Mouse (Mus musculus) kidney, embryonic 14.5 days (tissue): ENCODE data around the gene Mta1. TPM values are rescaled to one million over a fixed set of nuclear protein-coding genes. Genes with fewer than 3 reads are reported as not detected.

Experiments used
- ATAC-seq: fragments of 200-750 bp; cut with Nextera tagmentation; 2 replicates; pipeline ENCODE4 v1.8.0; 2017; ENCODE audit warnings: moderate number of reproducible peaks, mild to moderate bottlenecking, moderate TSS enrichment, moderate library complexity; ENCODE audit not compliant: low FRiP score, low TSS enrichment
- H3K27ac ChIP-seq: fragments of 300-500 bp; sonication (generic); 2 replicates; pipeline ENCODE4 v1.5.1; 2014; ENCODE audit warnings: low read depth, mild to moderate bottlenecking, low read length, moderate library complexity, mixed read lengths
- H3K27me3 ChIP-seq: fragments of 300-500 bp; sonication (generic); 2 replicates; pipeline ENCODE4 v1.6.1; 2014; ENCODE audit warnings: mild to moderate bottlenecking, low read length; ENCODE audit not compliant: control insufficient read depth, insufficient read depth
- H3K36me3 ChIP-seq: fragments of 300-500 bp; sonication (generic); 2 replicates; pipeline ENCODE4 v1.6.1; 2014; ENCODE audit warnings: low read length, mixed read lengths; ENCODE audit not compliant: control insufficient read depth, insufficient read depth
- H3K4me1 ChIP-seq: fragments of 300-500 bp; sonication (generic); 2 replicates; pipeline ENCODE4 v1.6.1; 2014; ENCODE audit warnings: low read length, mixed read lengths; ENCODE audit not compliant: control insufficient read depth, insufficient read depth
- H3K4me2 ChIP-seq: fragments of 300-500 bp; sonication (generic); replicated peaks from 2 replicates; pipeline ENCODE4 v1.6.1; 2014; ENCODE audit warnings: low read depth, mild to moderate bottlenecking, low read length
- H3K4me3 ChIP-seq: fragments of 300-500 bp; sonication (generic); 2 replicates; pipeline ENCODE4 v1.5.1; 2014; ENCODE audit warnings: mild to moderate bottlenecking, low read length
- H3K9ac ChIP-seq: fragments of 300-500 bp; sonication (generic); 2 replicates; pipeline ENCODE4 v1.6.1; 2014; ENCODE audit warnings: low read depth, mild to moderate bottlenecking, low read length, moderate library complexity
- H3K9me3 ChIP-seq: fragments of 300-500 bp; sonication (generic); 2 replicates; pipeline ENCODE4 v1.6.1; 2016; ENCODE audit warnings: low read length; ENCODE audit not compliant: control insufficient read depth
- WGBS: fragments of 180-500 bp; shearing (Covaris S2); extraction: QIAGEN DNeasy Blood & Tissue Kit; methylation state at CpG from one replicate; pipeline ENCODE4 v1.1.7; 2014; 5-methylcytosine and 5-hydroxymethylcytosine counted together
- polyA plus RNA-seq: library from polyadenylated mRNA; unstranded; fragments of >200 nt; fragmentation: Nextera tagmentation; extraction: Ambion mirVana; gene quantifications from 2 replicates; pipeline ENCODE4 v1.2.1, GENCODE M21; 2014

The Mta1 gene
- polyA plus RNA-seq, 1 experiment from 2014 or later, result 26.2 TPM

DNA sequence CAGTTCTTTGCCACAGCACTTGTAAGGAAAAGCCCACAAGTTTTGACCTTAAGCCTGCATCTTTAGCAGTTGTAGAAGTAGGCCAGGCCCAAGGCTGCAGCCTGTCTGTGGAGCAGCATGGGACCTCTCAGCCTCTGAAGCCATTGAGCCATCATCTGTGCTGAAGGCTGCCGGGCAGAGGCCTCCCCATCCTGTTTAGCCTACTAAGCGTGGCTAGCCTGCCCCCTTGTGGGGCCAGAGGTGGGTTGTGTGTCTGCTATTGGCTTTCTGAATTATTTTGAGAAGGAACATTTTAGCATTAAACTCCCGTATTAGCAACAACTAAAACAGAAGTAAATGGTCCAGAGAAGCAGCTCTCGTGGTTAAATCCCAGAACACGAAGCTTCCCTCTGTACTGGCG is 4.4 kb downstream of the Mta1 start:
- H3K9ac ChIP-seq, result no peak overlapping the region
- H3K4me3 ChIP-seq, result no peak overlapping the region
- no peak overlapping the region for H3K4me2 ChIP-seq
- H3K27me3 ChIP-seq, result no peaks in the 10 kb centered on the region
- no peak for ATAC-seq
- 0 out of 2 replicates have a peak, but pooled peaks cover 4% of the 10 kb centered on the region for H3K36me3 ChIP-seq
- H3K9me3 ChIP-seq, result peaks cover 5% of the 10 kb centered on the region; the same call in 1 of the 2 replicates
- WGBS, result 63% methylated on average over 6 of the region's 6 CpGs
- peaks cover 26% of the 10 kb centered on the region for H3K4me1 ChIP-seq
- no peak overlapping the region for H3K27ac ChIP-seq

DNA sequence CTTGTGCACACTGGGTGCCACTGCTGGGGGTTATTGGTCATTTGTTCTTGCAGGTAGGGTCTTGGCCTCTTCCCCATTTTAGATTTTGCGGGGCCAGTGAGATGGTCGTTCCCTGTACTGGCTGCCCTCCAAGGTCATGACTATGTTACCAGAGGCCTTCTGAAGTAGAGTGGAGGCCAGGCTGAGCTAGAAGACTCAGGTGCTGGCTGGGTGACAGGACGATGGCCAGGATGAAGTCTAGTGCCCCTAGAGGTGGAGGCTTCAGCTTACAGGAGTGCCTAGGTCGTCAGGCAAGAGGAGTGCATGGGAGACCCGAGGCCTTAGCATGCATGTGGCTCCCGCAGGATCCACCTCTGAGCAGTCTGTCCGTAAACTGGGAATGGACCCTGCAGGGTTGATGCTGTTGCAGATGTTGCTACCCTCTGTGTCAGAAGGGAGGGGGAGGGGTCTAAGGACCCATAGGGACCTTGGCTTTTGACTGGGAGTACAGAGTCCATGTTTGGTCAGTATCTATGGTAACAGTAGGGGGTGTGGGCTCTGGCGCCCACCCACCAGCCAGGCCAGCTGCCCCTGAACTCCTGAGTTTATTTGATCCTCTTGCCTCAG is 5.9 kb downstream of the Mta1 start:
- H3K9me3 ChIP-seq, result peaks cover 5% of the 10 kb centered on the region; the same call in 1 of the 2 replicates
- H3K36me3 ChIP-seq, result 0 out of 2 replicates have a peak, but pooled peaks cover 7% of the 10 kb centered on the region
- WGBS, result 87% methylated on average over 8 of the region's 8 CpGs
- no peaks in the 10 kb centered on the region for H3K27me3 ChIP-seq
- H3K4me1 ChIP-seq, result peaks cover 27% of the 10 kb centered on the region
- H3K4me2 ChIP-seq, result no peak overlapping the region
- no peak overlapping the region for H3K27ac ChIP-seq
- H3K4me3 ChIP-seq, result no peak overlapping the region
- 0 out of 2 replicates have a peak, but pooled peaks have one; percentile 8 for ATAC-seq
- H3K9ac ChIP-seq, result no peak overlapping the region

DNA sequence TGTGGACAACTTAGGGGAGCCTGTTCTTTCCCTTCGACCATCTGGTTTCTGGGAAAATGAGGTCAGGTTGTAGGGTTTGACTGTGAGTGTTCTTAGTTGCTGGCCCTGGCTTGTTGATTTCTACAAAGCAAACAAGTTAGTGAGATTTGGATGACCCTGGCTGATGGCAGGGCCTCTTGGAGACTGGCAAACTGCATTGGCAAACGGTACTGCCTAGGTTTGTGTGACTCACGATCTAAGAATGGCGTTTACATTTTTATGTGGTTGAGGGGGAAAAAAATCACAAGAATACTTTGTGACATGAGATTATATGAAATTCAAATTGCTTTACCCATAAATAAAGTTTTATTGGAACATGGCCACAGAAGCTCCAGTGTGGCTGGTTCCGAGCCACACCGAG is 8.3 kb downstream of the Mta1 start:
- H3K4me2 ChIP-seq, result no peak overlapping the region
- 0 out of 2 replicates have a peak, but pooled peaks cover 7% of the 10 kb centered on the region for H3K4me1 ChIP-seq
- no peak overlapping the region for H3K27ac ChIP-seq
- 86% methylated on average over 6 of the region's 6 CpGs for WGBS
- no peak overlapping the region for H3K9ac ChIP-seq
- 0 out of 2 replicates have a peak, but pooled peaks cover 6% of the 10 kb centered on the region for H3K36me3 ChIP-seq
- ATAC-seq, result no peak
- peaks cover 5% of the 10 kb centered on the region; the same call in 1 of the 2 replicates for H3K9me3 ChIP-seq
- no peaks in the 10 kb centered on the region for H3K27me3 ChIP-seq
- no peak overlapping the region for H3K4me3 ChIP-seq

- Histone ChIP-seq H3K4me2 (no peak overlapping the region), H3K4me1 (0 out of 2 replicates have a peak, but pooled peaks cover 7% of the 10 kb centered on the region), H3K27ac (no peak overlapping the region), H3K36me3 (peaks cover 13% of the 10 kb centered on the region; the same call in 1 of the 2 replicates), H3K4me3 (no peak overlapping the region), H3K27me3 (no peaks in the 10 kb centered on the region), H3K9ac (no peak overlapping the region), H3K9me3 (peaks cover 5% of the 10 kb centered on the region; the same call in 1 of the 2 replicates)
- no peak for ATAC-seq
- 82% methylated on average over 4 of the region's 4 CpGs for WGBS
Observed at GRCm38 (mm10) chr12:113107431-113108124, 9.5 kb downstream of the Mta1 start.

- Histone ChIP-seq H3K27ac (no peak overlapping the region), H3K9ac (no peak overlapping the region), H3K9me3 (peaks cover 5% of the 10 kb centered on the region; the same call in 1 of the 2 replicates), H3K4me2 (no peak overlapping the region), H3K4me1 (0 out of 2 replicates have a peak, but pooled peaks cover 7% of the 10 kb centered on the region), H3K36me3 (peaks cover 23% of the 10 kb centered on the region), H3K27me3 (no peaks in the 10 kb centered on the region), H3K4me3 (no peak overlapping the region)
- ATAC-seq, result no peak
- WGBS, result 85% methylated on average over 17 of the region's 17 CpGs
Observed at GRCm38 (mm10) chr12:113108528-113109283, 10.6 kb downstream of the Mta1 start.

GRCm38 (mm10) chr12:113109801-113110200 is 11.7 kb downstream of the Mta1 start:
- Histone ChIP-seq H3K9ac (no peak overlapping the region), H3K36me3 (peaks cover 33% of the 10 kb centered on the region), H3K27me3 (no peaks in the 10 kb centered on the region), H3K9me3 (peaks cover 5% of the 10 kb centered on the region; the same call in 1 of the 2 replicates), H3K27ac (no peak overlapping the region), H3K4me3 (no peak overlapping the region), H3K4me1 (0 out of 2 replicates have a peak, but pooled peaks cover 3% of the 10 kb centered on the region), H3K4me2 (no peak overlapping the region)
- no peak for ATAC-seq
- WGBS, result 85% methylated on average over 10 of the region's 10 CpGs

- WGBS, result 93% methylated on average over 4 of the region's 4 CpGs
- no peak overlapping the region for H3K4me3 ChIP-seq
- no peak for ATAC-seq
Observed at GRCm38 (mm10) chr12:113114141-113114540, 16.1 kb downstream of the Mta1 start.

GRCm38 (mm10) chr12:113114856-113115538 is 16.9 kb downstream of the Mta1 start:
- no peak overlapping the region for H3K4me2 ChIP-seq
- no peak overlapping the region for H3K9ac ChIP-seq
- H3K36me3 ChIP-seq, result peaks cover 70% of the 10 kb centered on the region
- no peaks in the 10 kb centered on the region for H3K27me3 ChIP-seq
- ATAC-seq, result no peak
- 86% methylated on average over 16 of the region's 16 CpGs for WGBS
- H3K4me3 ChIP-seq, result no peak overlapping the region
- H3K4me1 ChIP-seq, result no peaks in the 10 kb centered on the region
- H3K27ac ChIP-seq, result no peak overlapping the region
- no peaks in the 10 kb centered on the region for H3K9me3 ChIP-seq

More at GRCm38 (mm10) chr12:113114141-113114540, 16.1 kb downstream of the Mta1 start:
- Histone ChIP-seq H3K4me2 (no peak overlapping the region), H3K9me3 (no peaks in the 10 kb centered on the region), H3K36me3 (peaks cover 68% of the 10 kb centered on the region), H3K9ac (no peak overlapping the region), H3K27me3 (no peaks in the 10 kb centered on the region), H3K4me1 (no peaks in the 10 kb centered on the region), H3K27ac (no peak overlapping the region)
